Mouse (Mus musculus) cortical plate, adult 2 months (tissue): Measurements from ENCODE around the gene Coro1b. TPM values are rescaled to one million over a fixed set of nuclear protein-coding genes. Genes with fewer than 3 reads are reported as not detected.

Experiments used
- H3K27ac ChIP-seq: fragments of 200-500 bp; 2 replicates; pipeline ENCODE4 v1.5.1; 2012; ENCODE audit warnings: low read length, control low read depth, inconsistent platforms; ENCODE audit not compliant: insufficient read depth
- H3K4me1 ChIP-seq: fragments of 200-500 bp; 2 replicates; pipeline ENCODE4 v1.6.1; 2011; ENCODE audit warnings: low read length; ENCODE audit not compliant: control insufficient read depth, insufficient read depth
- H3K4me3 ChIP-seq: fragments of 200-500 bp; 2 replicates; pipeline ENCODE4 v1.5.1; 2011; ENCODE audit warnings: mild to moderate bottlenecking, low read length, control low read depth; ENCODE audit not compliant: insufficient read depth
- CTCF ChIP-seq: fragments of 200-500 bp; IDR thresholded peaks from 2 replicates; pipeline ENCODE4 v1.5.1; 2011; ENCODE audit warnings: mild to moderate bottlenecking, control low read depth, low read length; ENCODE audit not compliant: insufficient read depth; ENCODE audit errors: extremely low read depth
- POLR2A ChIP-seq: fragments of 200-500 bp; IDR thresholded peaks from 2 replicates; pipeline ENCODE4 v1.6.1; 2011; ENCODE audit warnings: mild to moderate bottlenecking, low read length, control low read depth; ENCODE audit not compliant: insufficient read depth; ENCODE audit errors: extremely low read depth
- polyA plus RNA-seq: library from polyadenylated mRNA; depleted of rRNA; stranded (reverse); fragments of >200 nt; gene quantifications from 2 replicates; pipeline ENCODE4 v1.2.3, GENCODE M21; 2012

Coro1b gene
- polyA plus RNA-seq, 1 experiment = 207 TPM

DNA sequence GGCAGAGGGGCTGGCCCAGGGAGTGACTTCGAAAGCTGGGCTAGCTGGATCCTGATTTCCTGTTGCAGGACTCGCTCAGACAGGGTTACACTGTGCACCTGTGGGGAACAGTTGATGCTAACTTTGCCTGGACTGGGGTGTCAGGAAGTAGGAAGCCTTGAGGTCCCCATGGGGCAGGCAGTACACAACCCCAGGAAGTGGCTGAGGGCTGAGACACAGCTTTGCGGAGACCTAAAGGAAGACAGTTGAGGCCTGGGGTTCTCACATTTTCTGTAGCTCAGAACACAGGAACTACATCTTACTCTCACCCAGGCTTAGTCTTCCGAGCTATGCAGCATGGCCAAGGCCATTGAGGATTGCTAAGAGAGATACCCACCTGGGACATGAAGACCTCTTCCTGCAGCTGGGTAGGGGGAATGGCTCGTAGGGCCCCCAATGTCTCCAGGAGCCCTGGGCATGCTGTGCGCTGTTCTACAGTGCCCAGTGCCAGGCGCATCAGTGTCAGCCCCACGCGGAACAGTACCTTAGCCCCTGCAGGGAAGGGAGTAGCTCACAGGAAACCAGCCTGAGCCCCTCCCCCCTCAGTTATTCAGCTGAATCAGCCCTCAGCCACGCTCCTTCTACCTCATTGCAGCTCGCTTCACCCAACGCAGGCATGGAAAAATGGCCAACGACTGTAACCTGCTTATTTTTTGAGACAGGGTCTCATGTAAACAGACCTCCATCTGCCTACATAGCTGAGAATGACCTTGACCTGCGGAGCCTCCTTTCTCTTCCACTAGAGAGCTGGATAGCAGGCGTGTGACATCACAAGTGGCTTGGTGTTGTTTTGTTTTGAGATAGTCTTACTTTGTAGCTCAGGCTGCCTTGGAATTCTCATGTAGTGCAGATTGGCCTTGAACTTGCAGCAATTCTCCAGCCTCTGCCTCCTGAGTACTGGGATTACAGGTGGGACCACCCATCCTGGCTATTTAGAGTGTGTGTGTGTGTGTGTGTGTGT, 36.9 kb downstream of the Coro1b start:
- peaks cover 4% of the 10 kb centered on the region for H3K4me1 ChIP-seq
- TF ChIP-seq POLR2A = no peak
- no peak for TF ChIP-seq CTCF
- H3K27ac ChIP-seq = no peak overlapping the region
- no peak overlapping the region for H3K4me3 ChIP-seq

- H3K27ac ChIP-seq = no peak overlapping the region
- no peak overlapping the region for H3K4me3 ChIP-seq
- TF ChIP-seq CTCF (no peak), POLR2A (no peak)
- peaks cover 2% of the 10 kb centered on the region; the same call in 1 of the 2 replicates for H3K4me1 ChIP-seq
These were observed 38.9 kb downstream of the Coro1b start for GRCm38 (mm10) chr19:4187303-4187702.

- H3K4me1 ChIP-seq = peaks cover 5% of the 10 kb centered on the region; the same call in 1 of the 2 replicates
- H3K4me3 ChIP-seq = no peak overlapping the region
- TF ChIP-seq POLR2A (no peak), CTCF (no peak)
- H3K27ac ChIP-seq = no peak overlapping the region
These were observed 40.7 kb downstream of the Coro1b start for GRCm38 (mm10) chr19:4189051-4189620.

GRCm38 (mm10) chr19:4190831-4191334, 42.5 kb downstream of the Coro1b start, which contains the start of gene Tbc1d10c:
Gene Tbc1d10c, minus strand, starts transcription at chr19:4191284.
- TF ChIP-seq POLR2A (no peak), CTCF (no peak)
- Histone ChIP-seq H3K27ac (peak within 1 kb of the TSS; percentile 93), H3K4me1 (peaks cover 7% of the 10 kb centered on the region; the same call in 1 of the 2 replicates), H3K4me3 (peak within 1 kb of the TSS; percentile 97)

- TF ChIP-seq CTCF = peak; percentile 43
- TF ChIP-seq POLR2A = peak; percentile 70
These were observed 43.3 kb downstream of the Coro1b start, which contains the start of gene Ppp1ca for GRCm38 (mm10) chr19:4191528-4192250. Gene Ppp1ca, plus strand, starts transcription at chr19:4192065.

GRCm38 (mm10) chr19:4192251-4192985, 44.0 kb downstream of the Coro1b start:
- Histone ChIP-seq H3K4me1 (peaks cover 7% of the 10 kb centered on the region; the same call in 1 of the 2 replicates), H3K27ac (peak overlapping the region; percentile 93), H3K4me3 (peak overlapping the region; percentile 97)
- TF ChIP-seq CTCF = no peak
- TF ChIP-seq POLR2A = no peak

More at GRCm38 (mm10) chr19:4191528-4192250, 43.3 kb downstream of the Coro1b start, which contains the start of gene Ppp1ca:
- Histone ChIP-seq H3K4me3 (peak within 1 kb of the TSS; percentile 97), H3K27ac (peak within 1 kb of the TSS; percentile 93), H3K4me1 (peaks cover 7% of the 10 kb centered on the region; the same call in 1 of the 2 replicates)

GRCm38 (mm10) chr19:4193129-4193528, 44.7 kb downstream of the Coro1b start:
- Histone ChIP-seq H3K27ac (no peak overlapping the region), H3K4me3 (peak overlapping the region; percentile 97), H3K4me1 (peaks cover 7% of the 10 kb centered on the region; the same call in 1 of the 2 replicates)
- no peak for TF ChIP-seq CTCF
- TF ChIP-seq POLR2A = no peak

GRCm38 (mm10) chr19:4194021-4194724, 45.8 kb downstream of the Coro1b start:
- TF ChIP-seq CTCF (no peak), POLR2A (no peak)
- Histone ChIP-seq H3K27ac (no peak overlapping the region), H3K4me3 (0 out of 2 replicates have a peak overlapping the region, but pooled peaks have one; percentile 97), H3K4me1 (peaks cover 7% of the 10 kb centered on the region; the same call in 1 of the 2 replicates)
